Mouse (Mus musculus) limb, embryonic 10.5 days (tissue): ENCODE results near the gene Rfc1. TPM values are rescaled to one million over a fixed set of nuclear protein-coding genes. Genes with fewer than 3 reads are reported as not detected.
"Not testable (repeated sequence)": the region's sequence is repeated elsewhere in the genome, so short reads cannot be mapped to it uniquely, and the experiment has no call there.

Experiments
- DNase-seq: peaks from one replicate; pipeline ENCODE4 v3.0.0-alpha.2; 2017; ENCODE audit warnings: low spot score
- H3K27ac ChIP-seq: fragments of 300-500 bp; sonication (generic); 2 replicates; pipeline ENCODE4 v1.5.1; 2016; ENCODE audit warnings: mild to moderate bottlenecking
- H3K27me3 ChIP-seq: fragments of 300-500 bp; sonication (generic); 2 replicates; pipeline ENCODE4 v1.6.1; 2016; ENCODE audit warnings: low read depth, mild to moderate bottlenecking; ENCODE audit not compliant: poor library complexity, severe bottlenecking
- H3K36me3 ChIP-seq: fragments of 300-500 bp; sonication (generic); 2 replicates; pipeline ENCODE4 v1.6.1; 2016; ENCODE audit warnings: mild to moderate bottlenecking, moderate library complexity
- H3K4me1 ChIP-seq: fragments of 300-500 bp; sonication (generic); 2 replicates; pipeline ENCODE4 v1.6.1; 2016
- H3K4me3 ChIP-seq: fragments of 300-500 bp; sonication (generic); 2 replicates; pipeline ENCODE4 v1.5.1; 2016; ENCODE audit warnings: mild to moderate bottlenecking, moderate library complexity
- H3K9me3 ChIP-seq: fragments of 300-500 bp; sonication (generic); replicated peaks from 2 replicates; pipeline ENCODE4 v1.6.1; 2016; ENCODE audit warnings: mild to moderate bottlenecking
- WGBS: fragments of 180-500 bp; shearing (Covaris S2); methylation state at CpG from one replicate; pipeline ENCODE4 v1.1.7; 2016; 5-methylcytosine and 5-hydroxymethylcytosine counted together
- polyA plus RNA-seq: library from polyadenylated mRNA; unstranded; fragments of >200 nt; fragmentation: Nextera tagmentation; extraction: Ambion mirVana; gene quantifications from 2 replicates; pipeline ENCODE4 v1.2.1, GENCODE M21; 2016

Gene Rfc1
- polyA plus RNA-seq, 1 experiment from 2014 or later: 103 TPM

DNA sequence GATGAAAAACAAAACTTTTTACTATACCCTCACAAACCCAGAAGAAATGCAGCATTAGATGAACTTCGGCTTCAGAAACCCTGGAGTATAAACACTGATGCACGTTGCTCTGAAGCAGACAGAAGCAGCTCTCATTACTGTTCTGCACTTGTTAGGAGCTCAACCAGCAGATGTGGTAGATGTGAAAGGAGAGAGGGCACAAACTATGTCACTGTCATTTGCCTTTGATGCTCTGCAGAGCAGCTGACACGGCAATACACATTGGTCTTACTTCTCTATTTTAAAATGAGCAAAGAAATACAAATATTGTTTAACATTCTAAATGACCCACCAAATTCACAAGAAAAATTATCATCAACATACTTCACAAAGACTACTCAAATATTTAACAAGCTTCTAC lies 5.5 kb downstream of the Rfc1 start:
- peaks cover 8% of the 10 kb centered on the region for H3K4me1 ChIP-seq
- H3K36me3 ChIP-seq: peaks cover 29% of the 10 kb centered on the region
- no peaks in the 10 kb centered on the region for H3K27me3 ChIP-seq
- 90% methylated on average over 3 of the region's 3 CpGs for whole genome bisulfite sequencing
- H3K4me3 ChIP-seq: no peak overlapping the region
- H3K9me3 ChIP-seq: no peaks in the 10 kb centered on the region
- no peak for DNase-seq
- no peak overlapping the region for H3K27ac ChIP-seq

GRCm38 (mm10) chr5:65326212-65326611 lies 9.3 kb downstream of the Rfc1 start:
- Histone ChIP-seq H3K9me3 (no peaks in the 10 kb centered on the region), H3K4me1 (peaks cover 4% of the 10 kb centered on the region), H3K36me3 (peaks cover 7% of the 10 kb centered on the region), H3K27ac (no peak overlapping the region), H3K4me3 (no peak overlapping the region), H3K27me3 (no peaks in the 10 kb centered on the region)
- no peak for DNase-seq
- 90% methylated on average over 5 of the region's 5 CpGs for WGBS

DNA sequence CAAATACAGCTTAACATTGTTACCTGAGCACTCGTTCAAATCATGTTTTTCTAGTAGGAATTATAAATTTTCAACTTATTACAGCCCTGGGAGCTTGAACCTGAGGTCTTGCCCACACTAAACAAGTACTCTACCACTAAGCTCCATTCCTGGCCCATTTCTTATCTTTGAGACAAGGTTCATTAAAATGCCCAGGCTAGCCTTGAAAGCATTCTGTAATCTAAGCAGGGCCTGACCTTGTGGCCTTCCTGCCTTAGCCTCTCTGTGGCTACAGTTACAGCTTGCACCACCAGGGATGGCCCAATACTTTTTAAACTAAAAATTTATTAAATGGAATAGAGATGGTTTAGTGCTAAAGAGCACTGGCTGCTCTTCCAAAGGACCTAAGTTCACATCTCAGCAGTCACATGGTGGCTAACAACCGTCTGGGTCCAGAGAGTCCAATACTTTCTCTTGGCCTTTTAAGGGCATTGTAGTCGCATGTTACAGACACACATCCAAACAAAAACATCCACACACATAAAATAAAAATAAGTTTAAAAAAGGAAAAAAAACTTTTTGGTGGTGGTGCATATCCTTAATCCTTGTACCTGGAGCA lies 10.6 kb downstream of the Rfc1 start:
- H3K4me1 ChIP-seq: peaks cover 4% of the 10 kb centered on the region
- DNase-seq: no peak
- no peak overlapping the region for H3K27ac ChIP-seq
- H3K4me3 ChIP-seq: no peak overlapping the region
- peaks cover 6% of the 10 kb centered on the region; the same call in 1 of the 2 replicates for H3K36me3 ChIP-seq
- 92% methylated on average over 3 of the region's 3 CpGs for WGBS
- no peaks in the 10 kb centered on the region for H3K9me3 ChIP-seq
- no peaks in the 10 kb centered on the region for H3K27me3 ChIP-seq

GRCm38 (mm10) chr5:65324271-65324670 lies 11.2 kb downstream of the Rfc1 start:
- H3K9me3 ChIP-seq: no peaks in the 10 kb centered on the region
- H3K27ac ChIP-seq: no peak overlapping the region
- H3K4me1 ChIP-seq: peaks cover 4% of the 10 kb centered on the region
- WGBS: 97% methylated on average over 3 of the region's 3 CpGs
- no peaks in the 10 kb centered on the region for H3K27me3 ChIP-seq
- DNase-seq: no peak
- H3K36me3 ChIP-seq: peaks cover 12% of the 10 kb centered on the region
- no peak overlapping the region for H3K4me3 ChIP-seq

DNA sequence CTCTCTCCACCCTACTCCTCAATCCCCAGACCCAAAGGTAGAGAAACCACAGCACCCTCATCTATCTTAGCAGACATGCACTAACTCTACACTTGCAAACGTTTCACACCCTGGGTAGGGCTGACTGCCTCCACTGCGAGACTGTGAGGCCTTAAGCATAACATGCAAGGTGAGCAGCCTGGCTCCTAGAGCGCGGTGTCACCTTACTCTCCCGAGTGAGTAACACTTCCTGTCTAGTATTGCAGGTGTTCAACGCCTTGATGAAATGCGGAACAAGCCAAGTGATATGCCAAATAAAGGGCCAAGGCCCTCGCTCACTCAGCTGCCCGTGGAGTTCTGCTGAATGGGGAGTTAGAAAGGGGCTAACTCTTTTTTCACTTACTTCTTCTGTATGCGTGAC lies 13.3 kb downstream of the Rfc1 start:
- 76% methylated on average over 10 of the region's 10 CpGs for WGBS
- no peak overlapping the region for H3K27ac ChIP-seq
- no peak for DNase-seq
- peaks cover 33% of the 10 kb centered on the region for H3K36me3 ChIP-seq
- H3K4me3 ChIP-seq: no peak overlapping the region
- no peaks in the 10 kb centered on the region for H3K27me3 ChIP-seq
- H3K4me1 ChIP-seq: peaks cover 4% of the 10 kb centered on the region
- no peaks in the 10 kb centered on the region for H3K9me3 ChIP-seq

DNA sequence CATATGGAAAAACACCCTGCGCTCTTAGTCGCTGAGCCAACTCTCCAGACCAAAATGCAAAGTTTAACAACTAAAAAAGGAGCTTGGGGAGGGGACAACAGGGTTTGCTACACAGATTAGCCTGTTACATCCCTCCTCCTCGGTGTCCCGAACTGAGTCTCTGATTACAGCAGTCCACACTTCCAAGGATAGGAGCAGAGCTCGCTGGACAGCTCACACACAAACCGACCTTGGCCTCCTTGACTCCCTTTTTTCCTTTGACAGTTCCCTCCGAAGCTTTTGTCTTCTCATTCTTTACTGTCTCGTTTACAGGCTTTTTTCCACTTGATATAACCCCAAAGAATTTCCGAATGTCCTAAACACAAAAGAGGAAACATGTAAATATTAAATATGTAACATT lies 16.3 kb downstream of the Rfc1 start:
- Histone ChIP-seq H3K4me1 (peaks cover 4% of the 10 kb centered on the region), H3K4me3 (no peak overlapping the region), H3K27ac (no peak overlapping the region), H3K27me3 (no peaks in the 10 kb centered on the region), H3K9me3 (no peaks in the 10 kb centered on the region), H3K36me3 (peaks cover 63% of the 10 kb centered on the region)
- no peak for DNase-seq
- WGBS: 90% methylated on average over 9 of the region's 9 CpGs

DNA sequence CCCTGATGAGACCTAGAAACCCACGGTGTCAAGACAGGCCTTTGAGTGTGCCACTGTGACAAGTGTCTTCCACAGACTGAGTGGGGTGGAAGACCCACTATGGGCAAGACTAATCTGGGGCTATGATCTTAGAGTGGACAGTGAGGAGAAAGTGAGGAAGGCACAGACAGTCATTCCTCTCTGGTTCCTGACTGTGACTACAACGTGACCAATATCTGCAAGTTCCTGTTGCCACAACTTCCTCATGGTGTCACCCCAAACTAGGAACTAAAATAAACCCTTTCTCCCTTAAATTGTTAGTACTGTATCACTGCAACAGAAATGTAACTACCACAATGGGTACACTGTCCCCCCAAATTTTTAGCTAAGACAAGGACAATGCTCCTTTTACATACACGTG lies 26.6 kb downstream of the Rfc1 start:
- no peak for DNase-seq
- WGBS: 96% methylated on average over 3 of the region's 3 CpGs
- Histone ChIP-seq H3K36me3 (peaks cover 87% of the 10 kb centered on the region), H3K27ac (no peak overlapping the region), H3K4me3 (no peak overlapping the region), H3K9me3 (no peaks in the 10 kb centered on the region), H3K27me3 (no peaks in the 10 kb centered on the region), H3K4me1 (no peaks in the 10 kb centered on the region)

DNA sequence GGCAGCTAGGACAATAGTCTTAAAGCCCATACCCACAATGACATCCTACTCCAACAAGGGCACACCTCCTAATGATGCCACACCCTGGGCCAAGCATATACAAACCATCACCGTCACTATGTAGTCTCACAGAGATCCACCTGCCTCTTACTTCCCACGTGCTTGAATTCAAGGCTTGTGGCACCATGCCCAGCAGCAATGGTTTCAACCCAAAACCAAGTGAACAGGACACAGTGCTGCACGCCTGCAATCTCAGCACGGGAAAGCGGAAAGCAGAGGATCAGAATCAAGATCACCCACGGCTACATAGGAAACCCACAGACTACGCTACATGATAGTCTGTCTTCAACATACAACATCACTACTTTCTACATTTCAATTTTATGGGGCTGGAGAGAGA lies 27.3 kb downstream of the Rfc1 start:
- Histone ChIP-seq H3K36me3 (peaks cover 89% of the 10 kb centered on the region), H3K27ac (no peak overlapping the region), H3K9me3 (no peaks in the 10 kb centered on the region), H3K4me3 (no peak overlapping the region), H3K4me1 (no peaks in the 10 kb centered on the region), H3K27me3 (no peaks in the 10 kb centered on the region)
- WGBS: 98% methylated on average over 7 of the region's 7 CpGs
- DNase-seq: no peak

DNA sequence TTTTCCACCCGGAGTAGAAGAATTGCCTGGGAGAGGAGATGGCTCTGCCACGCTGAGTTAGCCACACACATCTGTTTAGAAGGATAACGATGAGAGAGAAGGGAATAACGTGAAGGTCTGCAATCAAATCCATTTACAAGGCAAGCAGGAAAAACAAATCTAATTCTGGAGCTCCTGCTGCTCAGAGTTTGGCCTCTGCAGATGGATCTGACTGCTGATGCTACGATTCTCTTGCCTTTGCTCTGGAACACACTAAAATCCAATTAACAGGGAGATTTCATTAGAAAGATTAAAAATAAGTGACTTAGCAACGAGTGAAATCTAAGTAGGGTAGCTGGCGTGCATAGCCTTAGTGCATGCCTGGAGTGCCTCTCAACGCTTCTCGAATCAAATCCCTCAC lies 30.0 kb downstream of the Rfc1 start:
- DNase-seq: no peak
- Histone ChIP-seq H3K36me3 (peaks cover 86% of the 10 kb centered on the region), H3K9me3 (no peaks in the 10 kb centered on the region), H3K27me3 (no peaks in the 10 kb centered on the region), H3K27ac (no peak overlapping the region), H3K4me1 (no peaks in the 10 kb centered on the region), H3K4me3 (no peak overlapping the region)
- WGBS: 85% methylated on average over 9 of the region's 9 CpGs

- Histone ChIP-seq H3K9me3 (no peaks in the 10 kb centered on the region), H3K36me3 (peaks cover 95% of the 10 kb centered on the region), H3K4me3 (no peak overlapping the region), H3K27me3 (no peaks in the 10 kb centered on the region), H3K27ac (no peak overlapping the region), H3K4me1 (no peaks in the 10 kb centered on the region)
- 95% methylated on average over 9 of the region's 9 CpGs for WGBS
- no peak for DNase-seq
Measured at GRCm38 (mm10) chr5:65300121-65300520, 35.3 kb downstream of the Rfc1 start.

- peaks cover 95% of the 10 kb centered on the region for H3K36me3 ChIP-seq
- not testable (repeated sequence) for H3K4me1 ChIP-seq, H3K9me3 ChIP-seq, H3K27ac ChIP-seq, H3K27me3 ChIP-seq, DNase-seq, H3K4me3 ChIP-seq
- 88% methylated on average over 1 of the region's 1 CpGs for WGBS
Measured at GRCm38 (mm10) chr5:65299623-65300022, 35.8 kb downstream of the Rfc1 start.

DNA sequence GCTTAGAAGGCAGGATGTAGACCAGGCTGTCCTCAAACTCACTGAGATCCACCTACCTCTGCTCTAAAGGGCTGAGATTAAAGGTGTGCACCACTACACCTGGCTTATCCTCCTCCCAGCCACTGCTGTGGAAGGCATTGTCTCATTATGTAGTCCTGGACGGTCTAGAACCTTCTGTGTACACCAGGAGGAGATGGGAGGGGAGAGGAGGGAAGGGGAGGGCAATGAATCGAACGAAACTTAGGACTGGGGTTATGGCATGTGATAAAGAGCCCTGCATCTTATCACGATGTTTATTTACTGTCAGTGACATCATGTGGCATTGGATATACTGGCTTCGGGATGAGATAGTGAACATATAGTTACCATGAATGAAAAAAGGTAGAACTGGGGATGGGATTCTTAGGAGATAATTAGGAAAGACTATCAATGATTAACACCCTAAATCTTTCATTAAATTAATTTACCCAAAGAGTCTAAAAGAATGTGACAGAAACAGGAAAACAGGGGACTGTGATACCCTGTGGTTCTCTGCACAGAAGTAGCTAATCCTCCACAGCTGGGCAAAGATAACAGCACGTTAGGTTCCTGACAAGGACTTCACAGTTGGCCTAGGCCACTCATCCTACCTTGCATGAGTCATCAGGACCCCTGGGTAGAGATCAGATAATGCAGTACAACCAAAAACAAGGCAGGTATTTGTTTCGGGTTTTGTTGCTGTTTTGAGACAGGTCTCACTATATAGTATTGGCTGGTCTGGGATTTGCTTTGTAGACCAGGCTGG lies 37.1 kb downstream of the Rfc1 start:
- Histone ChIP-seq H3K9me3 (no peaks in the 10 kb centered on the region), H3K27ac (no peak overlapping the region), H3K36me3 (peaks cover 93% of the 10 kb centered on the region), H3K4me3 (no peak overlapping the region), H3K4me1 (no peaks in the 10 kb centered on the region), H3K27me3 (no peaks in the 10 kb centered on the region)
- no peak for DNase-seq
- 87% methylated on average over 7 of the region's 7 CpGs for WGBS

GRCm38 (mm10) chr5:65294270-65294669 lies 41.2 kb downstream of the Rfc1 start:
- 72% methylated on average over 2 of the region's 2 CpGs for WGBS
- Histone ChIP-seq H3K27me3 (no peaks in the 10 kb centered on the region), H3K4me3 (no peak overlapping the region), H3K4me1 (no peaks in the 10 kb centered on the region), H3K36me3 (peaks cover 97% of the 10 kb centered on the region), H3K27ac (no peak overlapping the region), H3K9me3 (no peaks in the 10 kb centered on the region)
- no peak for DNase-seq
